Mouse (Mus musculus): Measurements from ENCODE around the gene Vwa3b.

Vwa3b gene

DNA sequence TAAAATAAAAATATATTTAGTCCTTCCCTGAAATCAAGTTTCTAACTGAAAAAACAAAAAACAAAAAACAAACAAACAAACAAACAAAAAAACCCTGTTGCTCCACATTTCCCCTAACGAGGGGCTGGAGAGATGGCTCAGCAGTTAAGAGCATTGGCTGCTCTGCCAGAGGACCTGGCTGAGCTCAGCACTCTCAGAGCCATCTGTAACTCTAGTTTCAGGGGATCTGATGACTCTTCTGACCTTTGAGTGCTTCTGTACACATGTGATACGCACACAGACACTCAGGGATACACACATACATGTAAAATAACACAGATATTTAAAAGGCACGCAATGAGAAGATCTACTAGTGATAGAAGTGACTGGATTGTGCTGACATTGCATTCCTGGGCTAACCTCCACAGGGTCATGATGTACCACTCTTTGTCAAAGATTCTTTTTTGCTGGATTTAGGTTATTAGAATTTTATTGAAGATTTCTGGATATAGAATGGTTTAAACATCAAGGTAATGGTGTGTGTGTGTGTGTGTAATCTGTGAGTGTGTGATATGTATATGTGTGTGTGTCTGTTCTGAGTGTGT is 14.7 kb upstream of the Vwa3b start:
- no peak for DNase-seq

DNA sequence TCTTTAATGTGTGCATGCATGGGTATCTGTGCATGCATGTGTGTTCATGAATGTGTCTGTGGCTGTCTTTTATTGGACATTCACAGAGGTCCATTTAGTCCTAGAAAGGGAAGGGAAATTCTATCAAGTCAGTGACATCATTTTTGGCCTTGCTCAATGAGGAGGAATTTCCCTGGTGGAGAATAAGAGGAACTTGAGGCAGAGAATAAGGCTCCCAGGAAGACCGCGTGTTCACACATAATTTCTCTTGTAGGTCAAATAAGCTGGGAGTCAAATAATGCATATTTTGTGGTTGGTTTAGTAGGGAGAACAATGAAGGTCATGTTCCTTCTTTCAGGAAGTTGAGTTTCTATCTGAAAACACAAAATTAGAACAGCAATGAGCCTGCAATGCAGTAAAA is 13.4 kb upstream of the Vwa3b start:
- no peak for DNase-seq

DNA sequence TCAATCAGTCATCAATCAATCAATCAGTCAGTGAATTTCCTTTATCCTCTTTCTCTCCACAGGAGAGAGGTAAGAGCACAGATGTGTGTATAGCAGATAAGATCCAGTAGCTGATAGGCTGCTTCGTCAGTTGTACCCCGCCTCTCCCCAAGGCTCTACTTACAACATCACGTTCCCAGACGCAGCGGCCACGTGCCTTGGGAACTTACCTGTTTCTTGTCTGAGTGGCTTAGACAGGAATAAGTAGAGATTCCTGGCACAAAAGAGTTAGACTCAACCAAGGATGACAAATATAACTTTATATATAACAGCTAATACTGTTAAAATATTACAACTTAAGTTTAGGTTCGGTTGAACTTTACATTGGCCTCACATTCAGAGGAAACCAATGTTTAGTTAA is 12.7 kb upstream of the Vwa3b start:
- no peak for DNase-seq

DNA sequence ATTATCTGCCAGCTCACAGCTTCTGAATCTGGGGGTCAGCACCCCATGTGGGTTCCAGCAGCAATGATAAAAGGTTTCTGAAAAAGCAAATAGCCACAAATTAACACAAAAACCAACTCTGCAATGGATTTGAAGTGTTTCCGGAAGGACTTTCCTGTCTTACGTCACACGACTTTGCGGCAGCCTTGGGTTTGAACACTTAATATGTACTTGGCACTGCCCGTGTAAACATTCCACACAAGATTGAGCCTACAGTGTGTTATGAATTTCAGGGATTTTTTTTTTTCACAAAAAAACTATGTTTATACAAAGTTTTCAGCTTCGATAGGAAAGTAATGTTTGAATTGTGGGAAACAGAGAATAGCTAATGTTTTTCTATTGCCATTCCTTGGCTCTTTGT is 7.4 kb upstream of the Vwa3b start:
- DNase-seq: no peak

DNA sequence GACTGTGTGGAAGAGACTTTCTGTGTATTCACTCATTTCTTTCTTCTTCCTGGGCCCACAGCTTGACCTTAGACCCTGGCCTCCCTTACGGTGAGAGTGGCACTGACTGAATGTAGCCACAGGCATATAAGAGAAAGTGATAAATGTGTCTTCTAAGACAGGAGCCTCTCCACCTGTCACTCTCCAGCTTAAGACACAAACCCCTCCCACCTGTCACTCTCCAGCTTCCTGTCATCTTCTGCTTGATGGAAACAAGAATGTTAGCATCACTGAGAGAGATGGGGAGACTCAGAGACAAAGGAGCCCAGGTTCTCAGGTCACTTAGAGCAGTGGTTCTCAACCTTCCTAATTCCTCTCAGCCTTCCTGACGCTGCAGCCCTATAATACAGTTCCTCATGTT is 3.7 kb upstream of the Vwa3b start:
- no peak for DNase-seq

DNA sequence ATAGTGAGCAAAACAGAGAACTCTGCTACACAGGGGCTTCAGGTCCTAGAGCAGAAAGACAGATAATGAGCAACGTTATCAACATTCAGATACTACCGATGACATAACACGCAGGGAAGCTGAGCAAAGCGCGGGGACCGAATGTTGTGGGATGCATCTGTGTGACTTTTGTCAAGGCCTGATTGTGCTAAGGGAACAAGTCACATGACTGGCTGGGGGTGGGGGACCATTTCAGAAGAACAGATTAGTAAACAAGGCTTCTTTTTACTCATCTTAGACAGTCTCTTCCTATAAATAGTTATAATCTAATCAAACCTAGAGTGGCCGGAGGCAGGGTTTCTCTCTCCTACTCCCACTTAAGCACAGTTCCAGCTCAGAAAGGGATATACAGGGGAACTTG is 1.7 kb upstream of the Vwa3b start:
- DNase-seq: no peak

DNA sequence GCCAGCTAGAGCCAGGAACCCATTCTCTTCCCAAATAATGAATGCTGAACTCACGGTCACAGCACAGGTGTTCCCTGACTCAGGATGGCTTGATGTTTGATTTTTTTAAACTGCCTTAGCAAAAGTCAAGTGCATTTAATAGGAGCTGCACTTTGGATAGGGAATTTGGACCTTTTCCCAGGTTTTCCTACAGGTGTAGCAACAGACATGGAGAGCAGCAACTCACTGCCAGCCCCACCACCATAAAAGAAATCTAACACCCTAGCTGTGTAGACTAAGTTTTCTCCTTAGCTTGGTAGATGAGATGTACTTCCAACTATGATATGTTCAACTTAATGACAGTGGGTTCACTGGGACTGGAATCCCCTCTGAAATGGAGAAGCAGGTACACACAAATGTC is 1.0 kb upstream of the Vwa3b start:
- DNase-seq: no peak

DNA sequence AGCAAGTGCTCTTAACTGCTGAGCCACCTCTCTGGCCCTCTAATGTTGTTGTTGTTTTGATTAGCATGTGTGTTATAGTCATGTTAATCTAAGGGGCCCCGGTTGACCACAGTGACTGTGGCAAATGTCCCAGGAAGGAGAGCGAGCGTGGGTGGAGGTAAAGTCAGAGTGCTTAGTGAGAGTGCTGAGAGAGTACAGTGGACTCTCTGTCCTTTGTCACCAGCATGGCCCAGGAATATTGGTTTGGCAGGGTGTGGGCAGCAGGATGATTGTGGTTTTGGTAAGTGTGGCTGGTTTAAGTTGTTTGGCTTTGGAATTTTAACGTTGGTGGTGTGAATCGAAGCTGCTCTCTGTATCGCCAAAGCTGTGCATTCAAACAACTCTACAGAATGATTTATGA is 470 bp downstream of the Vwa3b start:
- no peak for DNase-seq

DNA sequence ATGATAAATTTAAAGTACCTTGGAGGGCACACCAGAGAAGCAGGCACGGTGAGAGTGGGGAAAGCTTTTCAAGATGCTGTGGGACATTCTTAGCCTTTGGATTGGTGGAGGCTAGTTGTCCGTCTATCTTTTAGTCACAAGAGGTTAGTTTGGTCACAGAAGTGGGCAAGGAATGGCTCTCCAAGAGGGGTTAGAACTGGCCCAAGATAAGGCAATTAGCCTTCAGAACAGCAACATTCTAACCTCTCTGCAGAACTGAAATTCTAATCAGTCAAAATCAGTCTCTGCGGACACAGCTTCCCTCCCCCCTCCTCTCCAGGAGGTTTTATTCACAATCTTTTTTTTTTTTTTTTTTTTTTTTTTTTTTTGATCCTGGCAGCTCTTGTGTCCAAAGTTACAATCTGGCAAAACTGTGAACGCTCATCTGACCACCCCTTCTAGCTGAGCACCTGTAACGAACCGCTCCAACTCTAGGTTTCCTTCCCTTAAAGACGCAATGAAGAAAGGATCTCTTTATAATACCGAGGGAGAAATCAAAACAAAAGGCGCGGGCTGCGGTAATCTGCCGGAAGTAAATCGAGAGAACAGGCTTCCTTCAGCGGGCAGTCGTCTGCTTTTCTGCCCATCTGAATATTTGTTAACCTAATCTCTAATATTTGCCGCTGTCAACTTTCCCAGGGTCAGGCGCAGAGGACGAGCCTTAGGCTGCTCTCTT is 2.2 kb downstream of the Vwa3b start:
- DNase-seq: no peak

DNA sequence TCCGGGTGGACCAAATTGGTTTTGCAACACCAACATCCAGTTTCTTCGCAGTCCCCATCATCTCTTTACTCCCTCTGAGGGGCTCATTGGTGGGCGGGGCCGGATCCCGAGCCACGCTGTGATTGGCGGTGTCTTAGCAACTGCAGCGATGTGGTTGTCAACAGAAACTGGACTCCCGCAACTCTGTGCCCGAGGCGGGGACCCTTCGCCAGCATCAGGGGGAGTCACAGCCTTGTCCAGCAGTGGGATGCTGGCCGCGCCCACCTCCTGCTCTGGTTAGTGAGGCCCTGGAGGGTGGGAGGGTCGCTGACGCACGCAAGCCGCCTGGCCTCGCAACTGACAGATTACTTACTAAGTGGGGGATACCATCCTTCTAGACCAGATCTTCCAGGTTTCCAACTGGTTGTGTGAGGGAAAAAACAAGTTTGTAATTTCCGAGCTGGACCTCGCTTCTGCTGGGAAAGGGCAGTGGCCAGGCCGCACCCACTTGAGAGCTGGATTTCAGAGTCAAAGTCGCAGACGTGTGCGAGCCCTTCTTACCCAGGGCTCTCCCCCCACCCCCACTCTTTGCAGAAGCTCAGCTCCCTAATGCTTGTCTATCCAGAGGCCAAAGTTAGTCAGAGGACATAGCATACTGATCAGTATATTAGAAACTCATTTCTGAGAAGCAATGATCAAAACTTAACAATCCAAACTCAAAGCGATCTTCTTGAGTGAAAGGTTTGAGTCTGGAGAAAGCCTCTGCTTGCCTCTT is 2.9 kb downstream of the Vwa3b start:
- peak; percentile 79 for DNase-seq

DNA sequence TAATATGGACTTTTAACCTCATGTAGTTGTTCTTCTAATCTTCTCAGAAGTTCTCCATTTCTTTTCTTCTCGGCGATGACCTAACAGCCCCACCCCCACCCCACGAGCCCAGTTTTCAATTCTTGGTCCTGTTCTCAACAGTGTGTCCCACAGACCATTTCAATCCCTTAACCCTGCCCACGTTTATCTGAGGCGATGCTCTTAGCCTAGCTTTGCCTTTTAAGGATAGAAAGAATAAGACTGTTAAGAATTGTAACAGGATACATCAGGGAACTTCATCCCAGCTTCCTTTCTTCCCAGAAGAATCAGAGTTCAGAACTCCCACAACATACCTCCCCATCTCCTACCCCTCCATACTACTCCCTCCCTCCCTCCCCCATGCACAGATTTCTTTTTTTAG is 3.5 kb downstream of the Vwa3b start:
- no peak for DNase-seq

DNA sequence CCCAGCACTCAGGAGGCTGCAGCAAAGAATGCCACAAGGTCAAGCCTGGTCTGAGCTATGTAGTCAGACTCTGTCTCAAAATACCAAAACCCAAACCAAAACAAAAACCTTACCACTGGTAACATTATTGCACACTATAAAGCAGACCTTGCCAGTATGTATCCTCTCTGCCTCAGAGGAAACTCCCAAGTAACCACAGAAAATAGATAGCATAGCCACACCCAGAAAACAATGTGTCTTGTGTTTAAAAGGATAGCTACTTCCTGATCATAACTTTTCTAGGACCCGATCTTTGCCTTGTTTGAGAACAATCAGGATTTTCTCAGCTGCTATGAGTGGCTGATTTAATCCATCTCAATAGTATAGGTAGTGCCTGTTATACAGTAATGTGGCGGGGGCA is 4.3 kb downstream of the Vwa3b start:
- no peak for DNase-seq

DNA sequence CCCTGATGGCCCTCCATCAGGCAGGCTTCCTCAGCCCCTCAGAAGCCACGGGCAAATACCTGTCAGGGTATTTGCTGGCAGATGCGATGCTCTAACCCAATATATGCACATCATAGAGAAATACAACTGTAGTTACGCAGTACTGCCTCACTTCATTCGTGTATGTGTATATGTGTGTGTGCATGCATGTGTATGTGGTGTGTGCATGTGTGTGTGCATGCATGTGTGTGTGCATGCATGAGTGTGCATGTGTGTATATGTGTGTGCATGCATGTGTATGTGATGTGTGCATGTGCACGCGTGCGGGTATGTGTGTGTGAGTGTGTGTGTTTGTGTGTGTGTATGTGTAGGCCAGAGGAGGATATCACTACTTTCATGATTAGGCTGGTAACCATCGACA is 9.5 kb downstream of the Vwa3b start:
- DNase-seq: no peak

DNA sequence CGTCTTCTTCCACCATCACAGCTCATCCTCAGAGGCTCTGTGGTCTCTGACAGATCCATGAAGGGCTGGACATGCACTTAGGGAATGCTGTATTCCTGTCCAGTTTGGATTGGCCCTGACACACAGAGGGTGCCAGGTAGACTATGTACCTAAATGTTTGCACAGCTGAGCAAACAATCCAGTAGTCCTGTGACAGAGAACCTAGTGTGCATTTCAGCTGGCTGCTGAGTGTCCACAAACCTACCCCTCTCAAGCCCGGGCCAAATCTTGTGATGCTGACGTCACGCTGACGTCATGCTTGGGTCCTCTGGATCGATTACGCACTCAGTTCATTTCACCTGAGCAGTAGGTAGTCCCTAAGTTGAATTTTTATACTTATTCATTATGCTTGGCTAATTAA is 14.7 kb downstream of the Vwa3b start:
- no peak for DNase-seq

DNA sequence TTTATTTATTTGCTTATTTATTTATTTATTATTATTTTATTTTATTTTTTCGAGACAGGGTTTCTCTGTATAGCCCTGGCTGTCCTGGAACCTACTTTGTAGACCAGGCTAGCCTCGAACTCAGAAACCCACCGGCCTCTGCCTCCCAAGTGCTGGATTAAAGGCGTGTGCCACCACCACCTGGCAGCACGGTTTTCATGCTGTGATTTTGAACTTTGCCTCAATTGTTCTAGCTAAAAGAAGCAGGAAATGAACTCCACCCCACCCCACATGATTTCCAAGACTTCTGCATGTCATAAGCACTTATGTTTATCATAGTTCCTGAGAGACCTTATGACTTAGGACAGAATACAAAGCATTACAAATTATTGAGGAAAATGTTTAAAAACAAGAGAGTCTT is 15.5 kb downstream of the Vwa3b start:
- DNase-seq: no peak

DNA sequence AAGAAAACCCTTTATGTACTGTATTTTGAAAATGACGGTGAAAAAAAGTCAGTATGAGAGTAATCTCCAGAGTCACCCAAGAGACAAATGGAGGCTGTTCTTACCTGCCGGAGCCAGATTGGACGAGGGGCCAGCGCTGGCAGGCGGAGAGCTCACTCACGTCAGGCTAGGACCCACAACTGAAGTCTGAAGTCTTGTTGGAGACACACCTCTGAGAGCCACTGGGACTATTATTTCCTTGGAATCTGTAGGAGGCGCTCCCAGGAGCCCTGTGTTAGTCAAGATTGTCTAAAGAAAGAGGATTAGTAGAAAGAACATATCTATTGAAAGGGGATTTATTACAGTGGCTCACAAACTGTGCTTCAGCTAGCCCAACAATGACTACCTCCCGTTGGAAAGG is 16.4 kb downstream of the Vwa3b start:
- DNase-seq: no peak

DNA sequence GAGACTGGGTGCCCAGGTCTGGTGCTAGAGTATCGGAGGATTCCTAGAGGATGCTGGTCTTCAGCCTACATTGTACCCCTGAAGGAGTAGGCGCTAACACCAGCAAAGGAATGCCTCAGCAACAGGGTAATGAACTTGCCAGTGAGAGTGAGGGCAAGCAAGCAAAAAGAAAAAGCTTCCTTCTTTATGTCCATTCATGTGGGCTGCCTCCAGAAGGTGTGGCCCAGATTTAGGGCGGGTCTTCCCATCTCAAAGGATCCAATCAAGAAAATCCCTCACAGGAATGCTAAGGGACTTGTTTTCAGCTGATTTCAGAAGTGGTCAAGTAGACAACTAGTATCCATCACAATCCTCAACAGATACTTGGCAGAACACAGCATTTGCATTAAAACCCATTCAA is 16.8 kb downstream of the Vwa3b start:
- no peak for DNase-seq

DNA sequence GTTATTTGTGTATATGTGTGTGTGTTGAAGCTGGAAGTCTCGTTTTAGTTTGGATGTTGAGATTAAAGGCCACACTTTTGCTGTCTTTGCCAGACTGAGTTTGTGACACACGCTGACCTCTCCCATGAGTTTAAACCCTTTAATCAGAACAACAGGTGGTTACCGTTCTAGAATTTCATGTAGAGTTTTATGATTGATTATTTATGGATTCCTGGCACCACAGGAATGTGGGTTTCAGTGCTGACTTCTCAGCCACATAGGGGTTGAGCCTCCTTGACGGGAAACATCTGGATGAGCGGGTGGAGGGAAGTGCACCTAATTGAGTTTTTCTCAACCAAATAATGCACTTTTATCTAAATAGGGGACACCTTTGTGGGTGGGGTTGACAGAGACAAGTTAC is 19.1 kb downstream of the Vwa3b start:
- no peak for DNase-seq

DNA sequence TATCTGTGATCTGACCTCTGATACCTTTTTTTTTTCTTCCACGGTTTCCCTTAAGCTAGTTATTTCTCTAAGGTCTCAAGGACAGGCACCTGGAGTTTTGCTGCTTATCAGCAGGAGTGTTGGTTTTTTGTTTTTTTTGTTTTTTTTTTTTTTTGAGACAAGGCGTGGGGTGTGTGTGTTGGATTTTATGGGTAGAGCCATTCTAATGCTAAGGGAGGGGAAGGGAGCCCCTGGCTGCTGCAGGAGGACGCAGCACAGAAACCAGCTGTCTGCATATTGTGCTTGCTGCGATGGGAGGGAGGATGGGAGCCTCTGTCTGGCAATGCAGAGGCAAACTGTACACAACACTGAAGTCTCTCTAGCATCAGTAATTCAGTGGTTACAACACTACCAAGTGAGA is 22.8 kb downstream of the Vwa3b start:
- DNase-seq: no peak

DNA sequence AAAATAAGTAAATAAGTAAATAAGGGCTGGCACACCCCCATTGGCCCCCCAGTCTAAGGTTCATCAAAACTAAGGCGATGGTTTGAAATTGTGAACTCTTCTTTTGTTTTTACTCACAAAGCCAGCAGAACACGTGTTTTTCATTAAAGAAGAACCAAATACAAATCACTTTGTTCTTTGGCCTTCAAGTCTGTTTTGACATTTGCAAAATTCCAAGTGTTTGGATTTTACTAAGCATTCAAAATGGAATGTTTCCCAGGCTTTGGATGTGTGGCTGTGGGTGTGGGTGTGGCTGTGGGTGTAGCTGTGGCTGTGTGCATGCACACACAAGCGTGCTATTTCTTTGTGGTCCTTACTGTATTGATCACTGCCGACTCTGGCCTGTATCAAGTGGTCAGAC is 27.3 kb downstream of the Vwa3b start:
- DNase-seq: no peak

DNA sequence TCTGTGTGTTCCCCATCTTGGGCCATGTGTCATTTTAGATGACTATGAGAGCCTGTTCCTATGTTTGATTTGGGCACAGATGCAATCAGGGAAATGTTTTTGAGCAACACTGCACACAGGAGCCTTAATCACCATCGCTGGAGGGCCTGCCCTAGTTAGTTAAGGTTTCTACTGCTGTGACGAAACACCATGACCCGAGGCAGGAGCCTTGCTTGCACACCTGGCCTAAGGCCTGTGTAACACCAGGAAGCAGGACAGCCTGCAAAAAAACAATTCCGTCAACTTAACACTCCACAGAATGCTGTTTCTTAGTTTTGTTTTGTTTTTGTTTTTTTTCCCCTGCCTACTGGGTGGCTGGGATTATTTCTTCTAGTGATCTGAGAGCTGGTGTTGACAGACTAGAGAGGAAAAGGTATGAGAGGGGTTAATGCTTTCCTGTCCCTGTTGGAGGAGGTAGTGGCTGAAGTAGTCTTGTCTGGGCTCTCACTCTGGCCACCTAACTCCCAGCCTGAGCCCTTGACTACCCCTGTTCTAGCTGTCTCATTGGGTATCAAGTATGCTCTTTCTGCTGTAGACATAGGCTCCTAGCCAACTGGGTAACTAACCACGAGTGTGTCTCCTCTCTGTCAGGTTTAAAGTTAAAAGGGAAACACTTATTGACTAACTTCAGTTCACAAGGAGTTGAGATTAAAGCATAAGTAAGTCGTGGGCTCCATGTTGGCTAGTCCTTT is 30.6 kb downstream of the Vwa3b start:
- no peak for DNase-seq

DNA sequence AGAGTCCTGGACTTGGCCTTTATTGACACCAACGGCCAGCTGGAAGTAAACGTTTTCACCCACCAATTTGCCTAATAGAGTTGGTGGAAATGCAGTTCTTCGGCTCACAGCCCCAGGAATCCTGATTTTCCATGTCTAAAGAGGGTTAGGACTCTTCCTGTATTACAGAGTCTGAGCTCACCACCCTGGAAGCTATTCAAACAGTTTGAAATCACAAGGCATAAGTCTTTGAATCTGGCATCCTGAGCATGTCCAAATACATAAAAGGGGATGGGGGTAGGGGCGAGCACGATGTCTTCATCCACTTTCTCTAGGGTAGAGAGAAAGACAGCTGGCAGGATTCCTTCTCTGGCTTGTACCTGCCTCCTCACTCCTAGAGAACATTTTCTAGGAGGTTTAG is 34.5 kb downstream of the Vwa3b start:
- DNase-seq: no peak

DNA sequence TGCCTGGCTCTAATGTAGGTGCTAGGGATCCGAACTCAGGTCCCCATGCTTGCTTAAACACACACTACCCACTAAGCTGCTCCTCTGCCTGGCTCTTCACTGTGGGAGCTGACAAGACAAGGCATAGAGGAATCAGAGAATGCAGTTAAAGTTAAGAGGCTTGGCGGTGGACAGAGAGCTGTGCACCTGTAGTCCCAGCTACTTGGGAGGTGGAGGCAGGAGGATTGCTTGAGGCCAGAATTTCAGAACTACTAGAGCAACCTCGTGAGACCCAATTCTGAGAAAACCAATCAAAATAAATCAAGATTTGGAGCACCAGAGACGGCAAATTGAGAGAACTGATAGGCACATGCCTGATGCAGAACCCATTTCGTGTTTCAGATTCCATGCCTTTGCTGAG is 36.7 kb downstream of the Vwa3b start:
- DNase-seq: no peak

DNA sequence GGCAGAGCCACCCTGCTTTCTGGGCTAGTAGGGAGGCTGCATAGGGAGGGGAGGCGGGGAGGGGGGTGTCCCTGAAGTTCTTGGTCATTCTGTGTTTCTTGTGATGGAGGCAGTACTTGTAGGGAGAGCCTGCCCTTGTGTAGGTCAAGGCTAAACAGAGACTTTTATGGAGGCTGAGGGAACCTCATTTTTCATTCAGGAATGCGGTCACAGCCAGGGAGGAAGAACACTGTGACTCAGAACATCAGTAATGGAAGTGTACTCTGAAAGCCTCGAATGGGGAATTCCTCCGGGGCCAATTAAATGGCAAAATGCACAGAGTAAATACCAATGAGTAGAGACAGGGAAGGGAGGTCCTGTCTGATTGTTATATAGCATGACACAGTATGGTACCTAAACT is 37.4 kb downstream of the Vwa3b start:
- DNase-seq: no peak
